Mouse (Mus musculus): ENCODE data around the gene Mndal. TPM values are rescaled to one million over a fixed set of nuclear protein-coding genes. Genes with fewer than 3 reads are reported as not detected.
"Not testable (repeated sequence)": the region's sequence is repeated elsewhere in the genome, so short reads cannot be mapped to it uniquely, and the experiment has no call there.

Mndal gene
- polyA plus RNA-seq (2012; rRNA removed), result 0.13 and 0.35 TPM in 2 replicates

GRCm38 (mm10) chr1:173941924-173942779 is at the start of gene Mndal, which contains the start of gene Ifi203:
Gene Mndal (minus strand): TSS chr1:173942491.
Gene Ifi203 (minus strand): TSS chr1:173942672.
- H3K4me1 ChIP-seq (ENCODE audit: control insufficient read depth, insufficient read depth, low read length); H3K27ac ChIP-seq (ENCODE audit: control insufficient read depth, insufficient read depth, low read depth, low read length); H3K36me3 ChIP-seq (ENCODE audit: control insufficient read depth, insufficient read depth, low read length); H3K27me3 ChIP-seq (ENCODE audit: control insufficient read depth, insufficient read depth, low read length); H3K4me3 ChIP-seq (ENCODE audit: control insufficient read depth, low read depth, low read length): not testable (repeated sequence)

- H3K27me3 ChIP-seq (ENCODE audit: control insufficient read depth, insufficient read depth, low read length); H3K36me3 ChIP-seq (ENCODE audit: control insufficient read depth, insufficient read depth, low read length); H3K27ac ChIP-seq (ENCODE audit: control insufficient read depth, insufficient read depth, low read depth, low read length); H3K4me1 ChIP-seq (ENCODE audit: control insufficient read depth, insufficient read depth, low read length); H3K4me3 ChIP-seq (ENCODE audit: control insufficient read depth, low read depth, low read length): not testable (repeated sequence)
Observed at GRCm38 (mm10) chr1:173982694-173983305, 40.5 kb upstream of the Mndal start, which contains the start of gene Ifi202b. Gene Ifi202b (minus strand): TSS chr1:173982744.

GRCm38 (mm10) chr1:173981038-173981437 is 38.7 kb upstream of the Mndal start:
- not testable (repeated sequence) for H3K36me3 ChIP-seq (ENCODE audit: control insufficient read depth, insufficient read depth, low read length); H3K4me3 ChIP-seq (ENCODE audit: control insufficient read depth, low read depth, low read length); H3K27ac ChIP-seq (ENCODE audit: control insufficient read depth, insufficient read depth, low read depth, low read length); H3K4me1 ChIP-seq (ENCODE audit: control insufficient read depth, insufficient read depth, low read length); H3K27me3 ChIP-seq (ENCODE audit: control insufficient read depth, insufficient read depth, low read length)

GRCm38 (mm10) chr1:173977622-173978021 is 35.3 kb upstream of the Mndal start:
- Histone ChIP-seq H3K27me3 (ENCODE audit: control insufficient read depth, insufficient read depth, low read length) (no peaks in the 10 kb centered on the region), H3K27ac (ENCODE audit: control insufficient read depth, insufficient read depth, low read depth, low read length) (no peak overlapping the region), H3K4me1 (ENCODE audit: control insufficient read depth, insufficient read depth, low read length) (no peaks in the 10 kb centered on the region), H3K36me3 (ENCODE audit: control insufficient read depth, insufficient read depth, low read length) (no peaks in the 10 kb centered on the region), H3K4me3 (ENCODE audit: control insufficient read depth, low read depth, low read length) (no peak overlapping the region)
- TF ChIP-seq POLR2A (IDR thresholded peaks at IDR 0.05; ENCODE audit: control insufficient read depth, low read depth, low read length) (no peak), CTCF (IDR thresholded peaks at IDR 0.05; ENCODE audit: control insufficient read depth, insufficient read depth, insufficient replicate concordance, low read depth, low read length) (no peak)

GRCm38 (mm10) chr1:173973111-173973510 is 30.8 kb upstream of the Mndal start:
- Histone ChIP-seq H3K4me1 (ENCODE audit: control insufficient read depth, insufficient read depth, low read length) (no peaks in the 10 kb centered on the region), H3K4me3 (ENCODE audit: control insufficient read depth, low read depth, low read length) (no peak overlapping the region), H3K36me3 (ENCODE audit: control insufficient read depth, insufficient read depth, low read length) (no peaks in the 10 kb centered on the region), H3K27ac (ENCODE audit: control insufficient read depth, insufficient read depth, low read depth, low read length) (no peak overlapping the region), H3K27me3 (ENCODE audit: control insufficient read depth, insufficient read depth, low read length) (no peaks in the 10 kb centered on the region)
- TF ChIP-seq CTCF (IDR thresholded peaks at IDR 0.05; ENCODE audit: control insufficient read depth, insufficient read depth, insufficient replicate concordance, low read depth, low read length), result no peak
- TF ChIP-seq POLR2A (IDR thresholded peaks at IDR 0.05; ENCODE audit: control insufficient read depth, low read depth, low read length), result no peak

GRCm38 (mm10) chr1:173961491-173961890 is 19.2 kb upstream of the Mndal start:
- not testable (repeated sequence) for H3K27me3 ChIP-seq (ENCODE audit: control insufficient read depth, insufficient read depth, low read length); H3K4me1 ChIP-seq (ENCODE audit: control insufficient read depth, insufficient read depth, low read length); H3K4me3 ChIP-seq (ENCODE audit: control insufficient read depth, low read depth, low read length); H3K27ac ChIP-seq (ENCODE audit: control insufficient read depth, insufficient read depth, low read depth, low read length); H3K36me3 ChIP-seq (ENCODE audit: control insufficient read depth, insufficient read depth, low read length)

- H3K36me3 ChIP-seq (ENCODE audit: control insufficient read depth, insufficient read depth, low read length); H3K27ac ChIP-seq (ENCODE audit: control insufficient read depth, insufficient read depth, low read depth, low read length); H3K27me3 ChIP-seq (ENCODE audit: control insufficient read depth, insufficient read depth, low read length); H3K4me3 ChIP-seq (ENCODE audit: control insufficient read depth, low read depth, low read length); H3K4me1 ChIP-seq (ENCODE audit: control insufficient read depth, insufficient read depth, low read length): not testable (repeated sequence)
Observed at GRCm38 (mm10) chr1:173959998-173960397, 17.7 kb upstream of the Mndal start.

- not testable (repeated sequence) for H3K27ac ChIP-seq (ENCODE audit: control insufficient read depth, insufficient read depth, low read depth, low read length); H3K4me1 ChIP-seq (ENCODE audit: control insufficient read depth, insufficient read depth, low read length); H3K4me3 ChIP-seq (ENCODE audit: control insufficient read depth, low read depth, low read length); H3K27me3 ChIP-seq (ENCODE audit: control insufficient read depth, insufficient read depth, low read length); H3K36me3 ChIP-seq (ENCODE audit: control insufficient read depth, insufficient read depth, low read length)
Observed at GRCm38 (mm10) chr1:173955839-173956527, 13.7 kb upstream of the Mndal start.

All from testis, adult 2 months (tissue).